Mouse (Mus musculus): ENCODE measurements around the gene Ablim2.

Ablim2 gene

DNA sequence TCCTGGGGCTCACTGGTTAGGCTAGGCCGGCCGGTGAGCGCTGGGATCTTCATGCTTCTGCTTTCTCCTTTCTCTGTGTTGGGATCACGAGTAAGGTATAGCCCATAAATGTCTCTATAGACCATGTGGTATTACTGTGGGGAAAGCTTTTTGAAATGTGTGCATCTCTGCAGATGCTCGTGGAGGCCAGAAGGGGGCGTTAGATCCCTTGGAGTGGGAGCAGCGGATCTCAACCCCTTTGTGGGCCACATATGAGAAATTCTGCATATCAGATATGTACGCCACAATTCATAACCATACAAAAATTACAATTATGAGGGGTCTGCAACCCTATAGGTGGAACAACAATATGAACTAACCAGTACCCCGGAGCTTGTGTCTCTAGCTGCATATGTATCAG lies 131.3 kb downstream of the Ablim2 start:
- DNase-seq (ENCODE audit: low read depth), result peak; percentile 66

DNA sequence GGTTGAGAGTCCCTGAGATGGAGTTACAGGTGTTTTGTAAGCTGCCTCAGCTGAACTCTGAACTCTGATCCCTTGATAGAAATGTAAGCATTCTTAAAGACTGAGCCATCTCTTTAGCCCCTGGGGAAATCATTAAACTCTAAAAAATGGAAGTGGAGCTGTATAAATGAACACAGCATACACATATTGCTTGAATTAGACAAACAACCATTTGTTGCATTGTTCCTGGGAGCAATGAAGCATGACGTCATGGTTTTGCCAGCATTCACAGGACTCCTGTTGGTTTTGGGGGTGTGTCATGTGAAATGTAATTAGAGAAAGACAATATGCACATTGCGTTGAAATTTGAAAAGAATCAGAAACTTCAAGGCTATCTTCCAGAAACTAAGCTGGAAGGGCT lies 132.0 kb downstream of the Ablim2 start:
- peak; percentile 53 for DNase-seq (ENCODE audit: low read depth)

DNA sequence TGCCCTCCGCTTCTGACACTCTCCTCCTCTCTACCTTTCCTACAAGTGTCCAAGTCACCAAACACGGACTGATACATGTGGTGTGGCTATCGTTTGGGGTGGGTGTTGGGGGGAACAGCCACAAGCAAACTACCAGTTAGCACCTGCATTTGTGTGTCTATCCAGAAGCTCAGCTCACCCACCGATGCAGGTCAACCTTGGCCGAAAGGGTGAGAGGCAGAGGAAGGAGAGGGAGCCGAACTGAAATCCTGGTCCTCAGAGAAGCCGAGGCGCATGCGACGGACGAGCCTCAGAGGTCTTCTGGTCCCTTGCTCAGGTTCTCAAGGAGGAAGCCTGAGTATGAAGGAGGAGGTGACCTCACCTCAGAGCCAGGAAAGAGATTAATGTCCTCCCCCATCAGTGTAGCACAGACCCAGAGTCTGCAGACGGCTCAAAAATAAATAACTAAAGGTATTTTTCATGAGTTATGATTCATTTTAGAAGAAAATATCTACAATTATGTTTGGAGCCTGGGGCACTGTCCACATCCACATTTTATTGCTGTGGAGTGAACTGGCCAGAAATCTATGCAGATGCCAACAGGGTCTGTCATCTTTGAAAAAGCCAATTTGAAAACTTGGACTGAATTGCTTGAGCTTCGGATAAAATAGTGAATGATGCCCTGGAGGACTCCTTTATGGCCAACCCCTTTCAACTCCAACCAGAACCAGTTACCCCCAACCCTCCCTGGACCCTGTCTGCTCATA lies 133.5 kb downstream of the Ablim2 start:
- DNase-seq (ENCODE audit: low read depth), result peak; percentile 77

DNA sequence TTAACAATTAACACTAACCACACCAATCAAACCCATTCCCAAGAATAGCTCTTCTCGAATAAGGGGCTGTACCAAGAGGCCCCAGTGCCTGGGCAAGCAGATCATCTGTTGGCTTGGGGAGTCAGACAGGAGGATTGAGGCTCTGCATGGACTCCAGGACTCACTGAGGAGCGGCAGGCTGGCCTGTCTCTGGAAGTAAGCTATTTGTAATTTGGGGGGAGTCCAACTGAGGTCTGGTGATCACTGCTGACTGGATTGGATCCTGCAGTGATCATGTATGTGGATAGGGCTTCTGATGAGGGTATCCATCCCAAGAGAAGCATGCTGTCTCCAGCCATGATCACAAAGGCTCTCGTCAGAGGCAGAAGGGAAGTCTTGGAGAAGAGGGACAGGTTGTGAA lies 134.7 kb downstream of the Ablim2 start:
- DNase-seq (ENCODE audit: low read depth), result no peak

DNA sequence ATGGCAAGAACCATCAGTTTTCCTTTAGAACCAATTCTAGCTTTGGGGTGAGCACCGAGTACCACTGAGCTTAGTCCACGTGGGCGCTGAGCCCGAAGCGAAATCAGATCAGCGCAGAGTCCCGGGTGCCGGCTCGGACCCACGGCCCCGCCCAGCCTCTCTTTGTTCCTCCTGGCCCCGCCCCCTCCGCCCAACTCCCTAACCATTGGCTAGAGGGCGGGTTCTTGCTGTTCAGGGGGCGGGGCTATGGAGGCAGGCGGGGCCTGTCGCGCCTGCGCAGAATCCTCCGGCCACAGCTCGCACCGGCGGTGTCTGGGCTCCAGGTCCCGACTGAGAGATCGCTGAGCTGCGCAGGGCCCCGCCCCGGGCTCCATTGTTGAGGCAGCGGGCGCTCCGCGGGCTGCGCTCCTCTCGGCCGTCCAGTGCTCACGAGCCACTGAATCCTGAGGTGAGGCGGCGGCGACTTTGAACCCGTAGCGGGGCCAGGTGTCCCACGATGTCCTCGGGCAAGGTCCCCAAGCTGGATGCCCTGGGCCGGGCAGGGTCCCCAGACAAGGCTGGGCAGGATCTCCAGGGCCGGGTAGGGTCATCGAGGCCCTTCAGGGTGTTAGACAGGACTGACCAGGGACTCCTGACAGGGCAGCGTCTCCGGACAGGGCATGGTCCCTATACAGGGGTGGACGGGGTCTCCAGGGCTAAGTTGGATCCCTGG lies 135.6 kb downstream of the Ablim2 start, which contains the start of gene Afap1:
Afap1 (plus strand) TSS at position 227 of the 712 bp plus-strand sequence.
- peak; percentile 100 for DNase-seq (ENCODE audit: low read depth)

DNA sequence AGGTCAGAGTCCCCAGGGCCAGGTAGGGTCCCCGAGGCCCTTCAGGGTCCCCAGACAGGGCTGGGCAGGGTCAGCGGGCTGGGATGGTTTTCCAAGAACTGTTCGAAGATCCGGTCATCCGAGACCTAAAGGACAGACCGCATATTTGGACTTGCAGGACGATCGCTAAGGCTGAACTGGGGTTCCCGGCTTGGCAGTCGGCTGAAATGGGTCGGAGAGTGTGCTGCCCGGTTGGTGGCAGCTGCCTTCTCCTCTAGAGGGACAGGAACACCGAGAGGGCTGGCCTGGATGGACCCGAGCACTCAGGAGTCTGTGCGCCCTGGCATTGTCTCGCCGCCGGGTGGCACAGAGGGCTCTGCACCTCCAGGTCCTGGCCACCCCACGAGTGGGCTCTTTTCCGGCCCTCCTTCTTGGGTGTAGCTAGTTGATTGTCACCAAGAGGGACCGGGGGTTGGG lies 136.2 kb downstream of the Ablim2 start:
- DNase-seq (ENCODE audit: low read depth), result peak; percentile 60

DNA sequence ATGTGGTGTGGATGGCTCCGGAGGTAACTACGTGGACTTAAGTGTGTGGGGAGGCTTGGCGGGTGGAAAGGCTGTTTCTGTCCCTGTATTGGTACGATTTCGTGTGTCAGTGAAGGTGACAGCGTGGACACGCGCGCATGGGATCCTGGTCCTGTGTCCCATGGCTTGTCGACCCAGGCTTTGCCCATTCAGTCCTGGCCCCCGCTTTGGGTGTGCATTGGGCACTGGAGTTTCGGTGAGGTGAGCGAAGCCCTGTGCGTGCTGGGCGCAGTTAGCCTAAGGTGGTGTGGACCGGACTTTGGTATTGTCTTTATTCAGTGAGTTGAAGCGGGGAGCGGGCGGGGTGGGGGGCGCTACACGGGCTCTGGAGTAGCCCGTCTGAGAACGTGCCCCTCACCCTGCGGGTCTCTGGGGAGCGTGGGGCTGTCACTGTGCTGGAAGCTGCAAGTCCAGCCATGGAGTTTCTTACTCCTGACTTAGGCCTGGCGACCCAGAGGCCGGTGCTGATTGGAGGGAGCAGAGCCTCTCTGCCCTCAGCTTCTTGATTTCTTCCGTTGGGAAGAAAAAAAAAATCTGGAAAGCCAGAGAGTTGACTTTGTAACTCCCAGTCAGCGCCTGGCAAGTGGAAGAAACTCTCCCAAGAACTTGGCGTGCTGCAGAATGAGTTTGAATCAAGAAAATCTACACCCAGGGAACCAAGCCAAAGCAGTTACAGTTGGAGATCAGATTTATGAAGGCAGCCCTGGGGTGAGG lies 136.8 kb downstream of the Ablim2 start:
- DNase-seq (ENCODE audit: low read depth), result peak; percentile 90

DNA sequence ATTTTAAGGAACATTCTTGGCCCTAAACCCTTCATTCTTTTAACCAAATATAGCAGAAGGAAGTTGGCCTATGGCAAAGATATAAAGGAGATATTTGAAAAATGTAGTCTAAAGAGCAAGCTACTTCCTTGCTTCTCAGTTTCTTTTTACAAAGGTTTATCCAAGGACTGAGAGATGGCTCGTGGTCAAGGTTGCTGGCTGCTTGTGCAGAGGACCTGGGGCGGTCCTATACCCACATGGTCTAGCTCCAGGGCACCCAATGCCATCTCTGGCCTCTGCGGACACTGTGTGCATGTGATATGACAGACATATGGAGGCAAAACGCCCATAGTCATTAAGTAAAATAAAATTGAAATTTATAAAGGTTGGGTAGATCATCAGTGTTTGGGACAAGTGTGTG lies 138.2 kb downstream of the Ablim2 start:
- no peak for DNase-seq (ENCODE audit: low read depth)

DNA sequence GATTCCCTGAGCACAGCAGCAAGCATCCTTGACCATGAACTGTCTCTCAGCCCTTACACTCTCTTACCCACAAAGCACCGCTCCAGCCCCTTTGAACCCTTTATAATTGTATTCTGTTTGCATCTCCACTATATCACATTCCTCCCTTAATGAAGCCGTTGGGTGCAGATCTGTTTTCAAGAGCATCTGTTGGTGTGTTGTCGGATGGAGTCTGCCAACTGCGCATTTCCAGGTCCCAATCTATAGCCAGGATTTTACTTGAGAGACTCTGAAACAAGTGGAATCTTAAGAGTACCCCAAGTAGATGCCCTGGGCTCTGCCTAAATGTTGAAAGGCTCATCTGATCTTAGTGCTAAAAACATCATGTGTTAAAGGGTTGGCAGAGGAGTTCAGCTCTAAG lies 138.9 kb downstream of the Ablim2 start:
- DNase-seq (ENCODE audit: low read depth), result no peak

DNA sequence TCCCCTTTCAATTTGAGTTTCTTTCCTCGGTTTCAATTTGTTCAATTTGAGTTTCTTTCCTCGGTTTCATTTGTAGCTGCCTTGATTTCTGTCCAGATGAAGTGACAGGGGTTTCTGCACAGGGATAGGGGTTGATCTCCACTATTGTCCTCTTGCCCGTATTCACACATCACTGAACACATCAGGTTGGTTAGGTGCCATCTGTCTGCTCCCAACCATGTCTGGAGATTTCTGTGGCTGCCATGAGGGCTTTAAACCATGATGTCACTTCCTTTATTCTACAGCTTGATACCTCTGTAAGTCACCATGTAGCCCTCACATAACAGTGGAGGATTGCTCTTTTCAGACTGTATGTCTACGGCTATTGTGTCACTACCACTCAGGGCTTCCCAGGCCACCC lies 139.5 kb downstream of the Ablim2 start:
- no peak for DNase-seq (ENCODE audit: low read depth)

DNA sequence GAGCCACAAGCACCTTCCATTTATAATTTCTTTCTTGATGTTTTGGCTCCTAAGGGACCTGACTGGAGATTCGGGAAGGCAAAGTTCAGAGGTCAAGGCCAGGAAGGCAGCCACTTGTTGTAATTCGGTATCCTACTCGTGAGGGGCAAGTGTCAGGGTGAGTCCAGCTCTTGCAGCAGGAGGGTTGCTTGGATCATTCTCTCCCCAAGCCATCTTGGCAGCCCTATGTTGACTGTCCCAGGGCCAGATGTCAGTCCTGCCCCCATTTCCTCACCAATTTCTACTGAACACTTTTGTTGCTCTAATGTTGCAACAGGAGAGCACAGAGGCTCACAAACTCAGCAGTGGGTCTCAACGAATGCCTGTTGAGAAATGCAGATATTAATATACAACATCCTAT lies 140.4 kb downstream of the Ablim2 start:
- no peak for DNase-seq (ENCODE audit: low read depth)

DNA sequence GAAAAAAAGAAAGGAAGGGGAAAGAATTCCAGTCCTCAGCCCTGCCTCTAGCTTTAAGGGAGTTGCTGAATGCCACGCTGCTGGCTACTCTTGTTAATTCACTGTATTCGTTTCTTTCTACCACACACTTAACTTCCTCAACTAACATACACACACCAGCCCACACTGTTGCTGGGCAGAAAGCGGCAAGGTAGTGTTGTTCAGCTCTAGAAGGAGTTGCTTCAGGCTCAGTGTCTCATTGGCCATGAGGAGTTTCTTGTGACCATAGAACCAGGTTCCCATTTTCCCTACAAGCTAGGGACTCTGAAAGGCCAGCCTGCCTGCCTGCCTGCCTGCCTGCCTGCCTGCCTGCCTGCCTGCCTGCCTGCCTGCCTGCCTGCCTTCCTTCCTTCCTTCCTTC lies 141.3 kb downstream of the Ablim2 start:
- no peak for DNase-seq (ENCODE audit: low read depth)

DNA sequence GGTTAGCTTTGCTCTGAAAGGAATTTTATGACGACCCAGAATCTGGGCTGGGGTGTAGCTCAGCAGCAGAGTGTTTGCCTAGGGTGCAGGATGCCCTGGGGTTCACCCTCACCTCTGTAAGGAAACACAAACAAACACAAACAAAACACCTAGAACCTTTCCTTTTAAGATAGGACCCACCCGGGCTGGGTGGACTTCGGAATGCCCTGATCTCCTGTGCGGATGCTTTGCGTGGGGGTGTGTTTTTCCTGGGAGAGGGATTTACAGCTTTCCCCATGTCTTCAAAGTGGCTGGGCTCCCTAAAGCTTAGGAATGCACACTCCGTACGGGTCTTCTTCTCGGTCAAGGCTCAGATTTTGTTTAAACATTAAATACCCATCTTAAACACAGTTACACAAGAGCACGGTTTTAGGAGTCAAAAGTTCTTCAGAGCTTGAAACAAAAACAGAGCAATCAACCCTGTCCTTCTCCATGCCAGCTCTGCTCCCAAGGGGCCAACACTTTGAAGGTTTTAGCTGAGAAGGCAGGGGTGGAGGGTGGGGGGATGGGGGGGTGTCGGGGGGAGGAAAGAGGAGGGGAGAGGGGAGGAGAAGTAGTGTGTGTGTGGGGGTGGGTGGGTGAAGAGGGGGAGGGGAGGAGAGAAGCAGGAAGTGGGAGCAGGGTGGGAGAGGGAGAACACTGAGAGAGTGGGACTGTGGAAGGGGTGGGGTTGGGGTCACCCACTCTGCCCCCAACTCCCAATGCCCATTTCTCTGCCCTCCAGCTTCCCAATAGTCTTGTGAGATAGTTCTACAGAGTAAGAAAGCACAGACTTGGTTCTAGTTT lies 142.9 kb downstream of the Ablim2 start:
- peak; percentile 75 for DNase-seq (ENCODE audit: low read depth)

DNA sequence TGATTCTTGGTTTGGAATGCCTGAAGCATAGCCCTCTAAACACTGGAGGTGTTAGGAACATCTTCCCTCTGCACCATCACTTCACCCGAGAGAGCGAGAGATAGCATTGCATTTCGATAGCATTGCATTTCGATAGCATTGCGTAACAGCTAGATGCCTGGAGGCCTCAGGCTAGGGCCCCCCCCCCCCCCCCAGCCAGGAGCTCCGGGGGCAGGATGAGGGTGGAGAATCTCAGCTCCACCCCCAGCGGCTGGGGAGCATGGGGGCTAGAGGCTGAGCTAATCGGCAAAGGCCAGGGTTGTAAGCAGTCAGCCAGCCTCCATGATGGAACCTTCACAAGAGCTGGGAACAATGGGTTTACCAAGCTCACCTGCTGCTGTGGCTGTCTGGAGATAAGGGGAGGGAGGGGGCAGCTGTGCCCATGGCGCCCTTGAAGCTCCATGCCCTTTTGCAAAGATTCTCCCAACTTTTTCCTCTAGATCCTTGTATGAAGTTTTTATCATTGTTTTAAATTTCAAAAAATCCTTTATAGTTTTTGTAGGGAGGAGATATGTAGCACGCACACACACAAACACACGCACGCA lies 143.6 kb downstream of the Ablim2 start:
- peak; percentile 72 for DNase-seq (ENCODE audit: low read depth)

DNA sequence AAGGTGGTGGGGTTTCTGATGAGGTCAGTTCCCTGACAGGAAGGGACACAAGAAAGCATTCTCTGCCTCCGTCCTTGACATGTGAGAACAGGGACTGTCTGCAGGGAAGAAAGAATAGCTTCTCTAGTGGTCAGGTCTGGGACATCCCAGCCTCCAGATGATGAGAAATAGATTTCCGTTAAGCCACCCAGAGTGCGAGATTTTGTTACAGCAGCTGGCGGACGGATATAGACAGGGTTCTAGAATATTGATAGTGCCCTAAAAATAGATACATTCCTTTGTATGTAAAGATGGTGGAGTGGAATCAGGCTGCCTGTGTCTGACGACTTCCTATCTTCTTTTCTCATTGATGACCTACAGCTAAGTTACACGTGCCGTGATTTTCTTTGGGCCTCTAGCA lies 145.8 kb downstream of the Ablim2 start:
- DNase-seq (ENCODE audit: low read depth), result no peak

DNA sequence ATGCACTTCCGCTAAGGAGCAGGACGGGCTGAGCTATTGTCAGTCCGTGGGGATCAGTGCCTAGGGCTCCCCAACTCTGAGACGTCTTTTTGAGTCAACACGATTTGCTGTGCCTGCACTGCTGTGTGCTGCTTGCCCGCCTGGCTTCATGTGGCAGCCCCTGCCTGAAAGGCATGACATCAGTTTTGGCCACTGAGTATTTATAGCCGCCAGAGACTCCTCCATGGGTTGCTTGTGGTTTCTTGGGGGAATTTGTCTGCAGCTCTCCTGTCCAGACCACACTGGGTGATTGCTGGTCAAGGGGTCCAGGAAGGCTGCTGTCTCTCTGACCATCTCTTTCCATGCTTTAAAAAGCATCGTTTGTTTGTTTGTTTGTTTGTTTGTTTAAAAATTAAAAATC lies 147.6 kb downstream of the Ablim2 start:
- DNase-seq (ENCODE audit: low read depth), result no peak

DNA sequence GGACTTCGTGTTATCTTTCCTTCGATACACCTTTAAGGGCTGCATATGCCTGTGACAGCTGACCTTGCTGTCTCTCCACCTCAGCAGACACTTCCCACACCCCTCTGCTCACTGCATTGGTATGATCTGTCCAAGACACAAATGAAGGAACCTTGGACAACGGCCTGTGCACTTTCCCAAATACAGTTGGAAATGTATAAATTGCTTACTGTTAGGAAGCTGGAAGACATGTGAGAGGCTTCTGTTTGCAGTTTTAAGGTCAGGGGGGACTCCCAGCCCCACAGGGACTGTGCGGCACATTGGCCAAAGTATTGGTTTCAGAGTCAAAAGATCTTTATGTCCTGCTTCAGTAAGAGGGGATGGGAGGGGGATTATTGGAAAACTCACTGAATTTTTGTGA lies 149.4 kb downstream of the Ablim2 start:
- no peak for DNase-seq (ENCODE audit: low read depth)

DNA sequence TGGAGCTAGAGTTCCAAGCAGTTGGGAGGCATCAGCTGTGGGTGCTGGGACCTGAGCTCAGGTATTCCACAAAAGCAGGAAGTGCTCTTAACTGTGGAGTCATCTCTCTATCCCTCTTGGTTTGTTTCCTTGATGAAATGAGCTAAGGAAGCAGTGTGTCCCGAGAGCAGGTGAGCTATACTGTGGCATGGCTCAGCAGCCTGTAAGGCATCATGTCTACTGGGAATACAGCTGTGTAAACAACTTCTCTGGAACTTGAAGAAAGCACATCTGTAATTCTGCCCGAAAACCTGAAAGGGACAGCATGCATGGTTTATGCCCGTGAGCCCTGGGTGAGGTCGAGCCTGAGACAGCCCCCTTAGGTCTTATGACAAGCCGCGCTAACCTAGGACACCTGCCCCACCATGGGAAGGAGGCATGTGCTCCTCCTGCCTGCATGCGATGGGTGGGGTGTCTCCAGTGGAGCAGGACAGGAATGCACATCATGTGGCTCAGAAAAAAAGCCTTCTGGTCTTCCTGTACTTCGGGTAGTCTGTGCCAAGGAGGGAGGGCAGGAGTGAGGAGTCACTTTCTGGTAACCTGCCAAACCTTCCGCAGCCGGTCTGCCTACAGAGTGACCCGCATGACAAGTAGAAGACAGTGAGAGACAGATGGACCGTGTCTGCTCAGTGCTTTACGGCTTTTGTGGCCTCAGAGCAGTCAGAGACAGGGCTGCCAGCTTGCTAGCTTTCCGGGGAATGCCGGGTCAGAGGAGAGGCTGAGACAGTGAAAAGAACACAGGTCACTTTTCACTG lies 150.2 kb downstream of the Ablim2 start:
- peak; percentile 82 for DNase-seq (ENCODE audit: low read depth)

DNA sequence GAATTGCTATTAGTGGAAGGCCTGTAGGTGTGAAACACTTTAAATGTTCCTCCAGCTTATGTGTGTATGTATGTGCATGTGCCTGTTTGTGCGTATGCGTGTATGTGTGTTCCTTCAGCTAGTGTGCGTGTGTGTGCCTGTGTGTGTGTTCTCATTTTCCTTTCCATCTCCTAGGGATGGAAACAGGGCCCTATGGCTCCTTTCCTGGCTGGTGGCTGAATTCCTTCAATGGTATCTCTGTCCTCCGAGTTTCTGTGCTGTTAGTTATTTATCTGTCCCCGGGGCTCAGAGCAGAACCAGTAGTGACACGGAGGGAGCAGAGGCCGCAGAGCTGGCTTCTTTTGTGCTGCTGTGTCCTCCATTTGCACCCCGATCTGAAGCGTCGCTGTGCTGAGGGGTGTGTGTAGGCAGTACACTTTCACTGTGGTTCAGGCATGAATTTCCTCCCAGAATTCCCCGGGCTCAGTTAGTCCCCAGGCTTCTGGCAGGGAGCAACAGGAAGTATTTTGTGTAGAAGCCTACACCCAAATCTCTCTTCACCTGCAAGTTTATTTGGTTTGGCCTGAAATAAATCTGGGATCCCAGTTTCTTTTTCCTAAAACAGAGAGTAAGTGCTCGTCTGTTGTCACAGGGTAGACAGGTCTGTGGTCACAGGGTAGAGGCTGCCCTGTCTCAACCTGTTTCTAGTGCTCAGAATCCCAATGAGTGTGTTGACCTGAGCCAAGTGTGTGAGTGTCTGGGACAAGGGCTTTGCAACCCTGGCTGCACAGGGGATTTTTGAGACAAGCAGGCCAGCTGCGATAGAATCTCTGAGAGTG lies 151.2 kb downstream of the Ablim2 start:
- no peak for DNase-seq (ENCODE audit: low read depth)
